Mouse (Mus musculus) testis, adult 2 months (tissue): ENCODE results near the gene Gm18336.

ENCODE experiments used
- CTCF ChIP-seq: fragments of 200-500 bp; IDR thresholded peaks from 2 replicates; pipeline ENCODE4 v1.5.1; 2012; ENCODE audit warnings: low read depth, mild to moderate bottlenecking, inconsistent platforms, low read length, moderate library complexity; ENCODE audit not compliant: control insufficient read depth, insufficient read depth, insufficient replicate concordance
- POLR2A ChIP-seq: fragments of 200-500 bp; IDR thresholded peaks from 2 replicates; pipeline ENCODE4 v1.6.1; 2012; ENCODE audit warnings: low read depth, mild to moderate bottlenecking, inconsistent platforms, low read length, moderate library complexity; ENCODE audit not compliant: control insufficient read depth

- TF ChIP-seq POLR2A (no peak), CTCF (no peak)
Observed at GRCm38 (mm10) chrX:73384419-73384818, 14.1 kb downstream of the Gm18336 start.
